Mouse (Mus musculus): ENCODE results near the gene Insrr.

GRCm38 (mm10) chr3:87768844-87769243 is 27.9 kb upstream of the Insrr start:
- TF ChIP-seq CTCF (IDR thresholded peaks at IDR 0.05; ENCODE audit: low read depth) (peak; percentile 78), EP300 (IDR thresholded peaks at IDR 0.05; ENCODE audit: low read depth) (0 out of 2 replicates have a peak, but pooled peaks have one; percentile 18)
